Mouse (Mus musculus) left cerebral cortex, postnatal 10 days (tissue): ENCODE results near the gene Cep112. TPM values are rescaled to one million over a fixed set of nuclear protein-coding genes. Genes with fewer than 3 reads are reported as not detected.
A peak's percentile ranks its signal among the peaks of the same experiment; 100 is the strongest.

Experiments used
- DNase-seq, 2 experiments: peaks; one replicate each; pipeline ENCODE4 v3.0.0; 2021 to 2022; ENCODE audit warnings: low spot score in 2 of 2, mixed read lengths in 1 of 2; ENCODE audit errors: extremely low spot score in 1 of 2
- intact Hi-C: fragments of 180-260 bp; cut with DNase I; formaldehyde crosslinking; loops from one replicate; pipeline ENCODE4 v1.15.1; 2025
- total RNA-seq, 2 experiments: library from RNA; stranded (reverse); gene quantifications; 2 replicates each; pipeline ENCODE4 v1.2.3; 2021

The Cep112 gene
- total RNA-seq, 2 experiments from 2014 or later, result 8.0 to 10.4 TPM

GRCm38 (mm10) chr11:108427191-108427590 is 2.2 kb downstream of the Cep112 start:
- intact Hi-C loops, result no loop called here
- DNase-seq, result no peak

- DNase-seq, result no peak
- intact Hi-C loops, result no loop called here
These were observed 4.1 kb downstream of the Cep112 start for GRCm38 (mm10) chr11:108429076-108429475.

GRCm38 (mm10) chr11:108443893-108444563 is 19.0 kb downstream of the Cep112 start:
- intact Hi-C loops, result no loop called here

GRCm38 (mm10) chr11:108447148-108447547 is 22.2 kb downstream of the Cep112 start:
- intact Hi-C loops, result loop anchor here (5.0 kb wide), 2 partner anchors 475 to 745 kb away; partner anchors contain the start of gene Axin2
- DNase-seq, result peak in 1 of 2 experiments; percentile 31

More at GRCm38 (mm10) chr11:108443893-108444563, 19.0 kb downstream of the Cep112 start:
- DNase-seq, result no peak

DNA sequence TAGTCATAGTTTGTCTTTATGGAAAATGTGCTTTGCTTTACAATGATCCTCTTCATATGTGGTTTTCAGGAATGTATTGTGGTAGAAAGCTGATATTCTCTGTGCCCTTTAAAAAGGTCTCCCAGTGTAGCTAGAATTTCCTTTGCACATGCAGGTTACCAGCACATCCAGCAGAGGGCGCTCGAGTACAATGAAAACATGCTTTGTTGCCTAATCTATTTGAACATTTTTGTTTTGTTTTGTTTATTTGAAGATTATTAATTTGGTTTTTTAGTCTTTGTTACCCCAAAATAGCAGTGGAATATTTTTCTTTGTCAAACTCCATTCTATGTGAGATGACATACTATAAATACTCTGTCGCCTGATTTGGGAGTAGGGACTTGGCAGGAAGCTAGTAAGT is 24.8 kb downstream of the Cep112 start:
- intact Hi-C loops, result loop anchor here (2.0 to 5.0 kb wide), 3 partner anchors 472 to 773 kb away; partner anchors contain the start of gene Axin2
- DNase-seq, result peak; percentile 67 to 74

- intact Hi-C loops, result no loop called here
- no peak for DNase-seq
These were observed 34.6 kb downstream of the Cep112 start for GRCm38 (mm10) chr11:108459599-108459998.

GRCm38 (mm10) chr11:108464138-108464537 is 39.1 kb downstream of the Cep112 start:
- intact Hi-C loops, result no loop called here
- no peak for DNase-seq

- DNase-seq, result no peak
These were observed 39.8 kb downstream of the Cep112 start for GRCm38 (mm10) chr11:108464715-108465301.

GRCm38 (mm10) chr11:108475738-108476137 is 50.7 kb downstream of the Cep112 start:
- DNase-seq, result peak in 1 of 2 experiments; percentile 70

More at GRCm38 (mm10) chr11:108464715-108465301, 39.8 kb downstream of the Cep112 start:
- intact Hi-C loops, result no loop called here

DNA sequence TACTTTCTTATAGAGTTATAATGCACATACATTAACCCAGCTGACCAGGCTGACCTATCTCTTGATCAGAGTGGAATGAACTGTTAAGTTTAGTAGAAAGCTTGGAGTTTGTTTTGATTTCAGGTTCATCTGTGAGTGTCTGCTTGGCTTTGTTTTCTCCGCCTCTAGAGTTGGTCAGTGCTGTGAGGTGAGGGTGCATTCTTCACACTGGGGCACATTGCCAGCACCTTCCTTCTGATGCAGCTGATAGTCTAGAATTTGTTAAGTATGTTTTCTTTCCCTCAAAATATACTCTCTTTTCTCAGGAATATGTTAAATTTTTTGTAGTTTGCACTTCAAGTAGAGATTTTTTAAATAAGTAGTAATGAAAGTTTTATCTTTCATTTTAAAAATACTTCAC is 51.2 kb downstream of the Cep112 start:
- peak in 1 of 2 experiments; percentile 59 for DNase-seq
- intact Hi-C loops, result no loop called here

More at GRCm38 (mm10) chr11:108475738-108476137, 50.7 kb downstream of the Cep112 start:
- intact Hi-C loops, result no loop called here

- DNase-seq, result no peak
These were observed 59.0 kb downstream of the Cep112 start for GRCm38 (mm10) chr11:108483976-108484375.

DNA sequence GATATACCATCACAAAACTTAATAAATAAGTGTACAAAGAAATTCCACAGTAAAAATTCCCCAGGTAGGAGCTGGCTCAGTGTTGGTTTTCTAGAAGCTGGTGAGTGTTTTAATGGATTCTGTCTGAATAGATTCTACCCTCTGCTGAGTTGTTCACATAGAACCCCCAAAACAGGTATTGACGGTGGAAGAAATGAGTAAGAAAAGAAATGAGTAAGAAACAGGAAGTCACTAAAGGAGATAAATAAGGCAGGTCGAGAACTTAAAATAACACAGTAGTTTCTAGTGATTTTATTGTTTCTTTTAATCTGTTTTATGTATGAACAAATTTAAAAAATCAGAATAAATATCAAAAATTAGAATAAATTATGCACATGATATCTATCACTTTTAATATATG is 63.3 kb downstream of the Cep112 start:
- intact Hi-C loops, result no loop called here
- no peak for DNase-seq

More at GRCm38 (mm10) chr11:108483976-108484375, 59.0 kb downstream of the Cep112 start:
- intact Hi-C loops, result no loop called here

- DNase-seq, result no peak
- intact Hi-C loops, result no loop called here
These were observed 64.9 kb downstream of the Cep112 start for GRCm38 (mm10) chr11:108489863-108490262.

DNA sequence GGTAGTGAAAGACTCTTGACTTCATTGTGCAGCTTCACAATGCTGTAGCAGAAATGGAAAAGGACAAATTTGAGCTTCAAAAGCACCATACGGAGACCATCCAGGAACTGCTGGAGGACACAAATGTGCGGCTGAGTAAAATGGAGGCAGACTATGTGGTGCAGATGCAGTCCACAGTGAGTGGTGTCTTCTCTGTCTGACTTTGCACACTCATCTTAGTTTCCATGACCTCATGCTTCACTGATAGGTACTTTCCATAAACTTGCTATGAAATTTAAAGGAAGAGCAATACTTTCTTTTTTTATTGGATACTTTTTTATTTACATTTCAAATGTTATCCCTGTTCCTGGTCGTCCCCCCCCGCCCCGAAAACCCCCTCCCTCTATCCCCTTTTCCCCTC is 83.2 kb downstream of the Cep112 start:
- DNase-seq, result no peak
- intact Hi-C loops, result no loop called here

GRCm38 (mm10) chr11:108527725-108528363 is 102.9 kb downstream of the Cep112 start:
- peak in 1 of 2 experiments; percentile 21 for DNase-seq
- intact Hi-C loops, result no loop called here

DNA sequence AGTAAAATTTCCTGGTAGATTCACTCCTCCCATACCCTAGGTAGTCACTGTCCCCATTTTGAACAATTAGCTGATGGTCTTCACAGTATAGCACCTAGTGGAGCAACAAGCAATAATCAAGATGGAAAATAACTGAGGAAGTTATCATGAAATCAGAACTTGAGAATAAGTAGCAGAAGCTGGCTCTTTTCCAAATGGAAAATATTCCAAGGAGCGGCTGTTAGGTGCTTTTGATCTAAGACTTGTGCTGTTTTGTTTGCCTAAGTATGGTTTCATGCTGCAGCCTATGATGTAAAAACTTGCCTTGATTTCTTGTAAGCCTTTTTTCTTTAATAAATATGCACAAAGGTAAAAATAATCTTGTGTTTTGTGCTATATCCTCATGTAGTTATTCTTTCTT is 107.9 kb downstream of the Cep112 start:
- no peak for DNase-seq
- intact Hi-C loops, result no loop called here

DNA sequence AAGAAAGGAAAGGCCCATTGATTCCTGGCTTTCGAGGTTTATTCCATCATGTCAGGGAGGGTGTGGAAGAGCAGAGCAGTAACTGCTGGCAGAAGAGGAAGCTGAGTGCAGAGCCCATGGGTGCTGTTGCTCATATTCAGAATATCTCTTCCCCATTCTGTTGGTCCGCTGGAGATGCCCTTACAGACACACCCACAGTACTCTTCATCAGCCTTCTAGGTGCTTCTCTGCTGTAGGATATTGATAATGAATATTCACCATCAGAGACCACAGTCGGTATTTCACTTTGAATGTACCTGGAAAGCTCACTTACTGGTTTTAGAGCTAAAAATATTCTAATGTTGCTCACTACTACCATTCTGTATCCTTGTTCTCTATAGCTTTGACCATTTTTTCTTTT is 109.0 kb downstream of the Cep112 start:
- no peak for DNase-seq
- intact Hi-C loops, result no loop called here

GRCm38 (mm10) chr11:108552997-108553622 is 128.1 kb downstream of the Cep112 start:
- intact Hi-C loops, result no loop called here
- DNase-seq, result no peak

GRCm38 (mm10) chr11:108553881-108554280 is 128.9 kb downstream of the Cep112 start:
- no peak for DNase-seq
- intact Hi-C loops, result no loop called here
